Mouse (Mus musculus): ENCODE measurements around the gene Prrc2a. TPM values are rescaled to one million over a fixed set of nuclear protein-coding genes. Genes with fewer than 3 reads are reported as not detected.

Gene Prrc2a
- total and polyA plus RNA-seq, 2 experiments from 2014 or later, result 88.0 to 230 TPM

GRCm38 (mm10) chr17:35157254-35157653, 7.4 kb downstream of the Prrc2a start:
- peaks cover 3% of the 10 kb centered on the region; the same call in 1 of the 2 replicates for H3K4me1 ChIP-seq (ENCODE audit: insufficient read depth, low read length)
- H3K4me2 ChIP-seq (ENCODE audit: low read depth, low read length, poor library complexity, severe bottlenecking), result no peak overlapping the region
- no peak overlapping the region for H3K4me3 ChIP-seq (ENCODE audit: low read depth, low read length)
- no peak overlapping the region for H3K27ac ChIP-seq (ENCODE audit: low read depth, low read length)
- no peak for DNase-seq (ENCODE audit: low spot score)
- ATAC-seq (ENCODE audit: low FRiP score), result no peak
- H3K9ac ChIP-seq (replicated peaks; ENCODE audit: low read length, poor library complexity, severe bottlenecking), result no peak overlapping the region
- no peak for TF ChIP-seq CTCF (IDR thresholded peaks at IDR 0.05)
- H3K36me3 ChIP-seq (ENCODE audit: insufficient read depth, low read length), result peaks cover 99% of the 10 kb centered on the region
- 94% methylated on average over 8 of the region's 8 CpGs for WGBS
- no peaks in the 10 kb centered on the region for H3K9me3 ChIP-seq (ENCODE audit: low read length)
- H3K27me3 ChIP-seq (ENCODE audit: insufficient read depth, low read length), result no peaks in the 10 kb centered on the region

- Histone ChIP-seq H3K4me2 (ENCODE audit: low read depth, low read length, poor library complexity, severe bottlenecking) (no peak overlapping the region), H3K4me3 (ENCODE audit: low read depth, low read length) (no peak overlapping the region), H3K4me1 (ENCODE audit: insufficient read depth, low read length) (no peaks in the 10 kb centered on the region), H3K27ac (ENCODE audit: low read depth, low read length) (no peak overlapping the region), H3K9ac (replicated peaks; ENCODE audit: low read length, poor library complexity, severe bottlenecking) (no peak overlapping the region), H3K9me3 (ENCODE audit: low read length) (no peaks in the 10 kb centered on the region), H3K36me3 (ENCODE audit: insufficient read depth, low read length) (peaks cover 97% of the 10 kb centered on the region), H3K27me3 (ENCODE audit: insufficient read depth, low read length) (no peaks in the 10 kb centered on the region)
- no peak for TF ChIP-seq CTCF (IDR thresholded peaks at IDR 0.05)
- ATAC-seq (ENCODE audit: low FRiP score), result no peak
- no peak for DNase-seq (ENCODE audit: low spot score)
- WGBS, result 91% methylated on average over 33 of the region's 33 CpGs
These were observed 8.1 kb downstream of the Prrc2a start for GRCm38 (mm10) chr17:35156461-35157200.

- no peak for ATAC-seq (ENCODE audit: low FRiP score)
- Histone ChIP-seq H3K4me3 (ENCODE audit: low read depth, low read length) (no peak overlapping the region), H3K9me3 (ENCODE audit: low read length) (no peaks in the 10 kb centered on the region), H3K4me1 (ENCODE audit: insufficient read depth, low read length) (no peaks in the 10 kb centered on the region), H3K27me3 (ENCODE audit: insufficient read depth, low read length) (no peaks in the 10 kb centered on the region), H3K9ac (replicated peaks; ENCODE audit: low read length, poor library complexity, severe bottlenecking) (no peak overlapping the region), H3K27ac (ENCODE audit: low read depth, low read length) (no peak overlapping the region), H3K36me3 (ENCODE audit: insufficient read depth, low read length) (peaks cover 93% of the 10 kb centered on the region), H3K4me2 (ENCODE audit: low read depth, low read length, poor library complexity, severe bottlenecking) (no peak overlapping the region)
- TF ChIP-seq CTCF (IDR thresholded peaks at IDR 0.05), result no peak
- 93% methylated on average over 12 of the region's 12 CpGs for WGBS
- no peak for DNase-seq (ENCODE audit: low spot score)
These were observed 9.2 kb downstream of the Prrc2a start for GRCm38 (mm10) chr17:35155451-35155850.

- no peaks in the 10 kb centered on the region for H3K27me3 ChIP-seq (ENCODE audit: insufficient read depth, low read length)
- DNase-seq (ENCODE audit: low spot score) (no peak), ATAC-seq (ENCODE audit: low FRiP score) (no peak)
- no peaks in the 10 kb centered on the region for H3K9me3 ChIP-seq (ENCODE audit: low read length)
- no peak overlapping the region for H3K27ac ChIP-seq (ENCODE audit: low read depth, low read length)
- no peaks in the 10 kb centered on the region for H3K4me1 ChIP-seq (ENCODE audit: insufficient read depth, low read length)
- no peak overlapping the region for H3K4me2 ChIP-seq (ENCODE audit: low read depth, low read length, poor library complexity, severe bottlenecking)
- TF ChIP-seq CTCF (IDR thresholded peaks at IDR 0.05), result no peak
- no peak overlapping the region for H3K4me3 ChIP-seq (ENCODE audit: low read depth, low read length)
- peaks cover 93% of the 10 kb centered on the region for H3K36me3 ChIP-seq (ENCODE audit: insufficient read depth, low read length)
- H3K9ac ChIP-seq (replicated peaks; ENCODE audit: low read length, poor library complexity, severe bottlenecking), result no peak overlapping the region
- WGBS, result 71% methylated on average over 7 of the region's 7 CpGs
These were observed 10.1 kb downstream of the Prrc2a start for GRCm38 (mm10) chr17:35154616-35155015.

GRCm38 (mm10) chr17:35153931-35154330, 10.8 kb downstream of the Prrc2a start:
- Histone ChIP-seq H3K27me3 (ENCODE audit: insufficient read depth, low read length) (no peaks in the 10 kb centered on the region), H3K27ac (ENCODE audit: low read depth, low read length) (no peak overlapping the region), H3K9ac (replicated peaks; ENCODE audit: low read length, poor library complexity, severe bottlenecking) (no peak overlapping the region), H3K36me3 (ENCODE audit: insufficient read depth, low read length) (peaks cover 93% of the 10 kb centered on the region), H3K4me2 (ENCODE audit: low read depth, low read length, poor library complexity, severe bottlenecking) (no peak overlapping the region), H3K4me3 (ENCODE audit: low read depth, low read length) (no peak overlapping the region), H3K9me3 (ENCODE audit: low read length) (no peaks in the 10 kb centered on the region), H3K4me1 (ENCODE audit: insufficient read depth, low read length) (no peaks in the 10 kb centered on the region)
- DNase-seq (ENCODE audit: low spot score), result no peak
- ATAC-seq (ENCODE audit: low FRiP score), result no peak
- WGBS, result 90% methylated on average over 4 of the region's 4 CpGs
- TF ChIP-seq CTCF (IDR thresholded peaks at IDR 0.05), result no peak

- Histone ChIP-seq H3K9me3 (ENCODE audit: low read length) (no peaks in the 10 kb centered on the region), H3K4me1 (ENCODE audit: insufficient read depth, low read length) (no peaks in the 10 kb centered on the region), H3K4me2 (ENCODE audit: low read depth, low read length, poor library complexity, severe bottlenecking) (no peak overlapping the region), H3K9ac (replicated peaks; ENCODE audit: low read length, poor library complexity, severe bottlenecking) (no peak overlapping the region), H3K27me3 (ENCODE audit: insufficient read depth, low read length) (no peaks in the 10 kb centered on the region), H3K4me3 (ENCODE audit: low read depth, low read length) (no peak overlapping the region), H3K36me3 (ENCODE audit: insufficient read depth, low read length) (peaks cover 85% of the 10 kb centered on the region), H3K27ac (ENCODE audit: low read depth, low read length) (no peak overlapping the region)
- DNase-seq (ENCODE audit: low spot score) (no peak), ATAC-seq (ENCODE audit: low FRiP score) (no peak)
- TF ChIP-seq CTCF (IDR thresholded peaks at IDR 0.05), result no peak
- 87% methylated on average over 9 of the region's 9 CpGs for WGBS
These were observed 11.6 kb downstream of the Prrc2a start for GRCm38 (mm10) chr17:35153077-35153476.
